Mouse (Mus musculus) MEL (cell line): ENCODE data around the gene Hrh1. TPM values are rescaled to one million over a fixed set of nuclear protein-coding genes. Genes with fewer than 3 reads are reported as not detected.

Experiments
- DNase-seq: peaks from one replicate; pipeline ENCODE4 v3.0.0; 2011; ENCODE audit warnings: low read depth, low spot score
- H3K27ac ChIP-seq: 2 replicates; pipeline ENCODE4 v1.5.1; 2012; ENCODE audit warnings: low read depth, mild to moderate bottlenecking, control low read depth, low read length, moderate library complexity; ENCODE audit not compliant: control insufficient read depth
- H3K27me3 ChIP-seq, 2 experiments: fragments of 150-350 bp in 1 of 2; sonication (generic) in 1 of 2; 2 replicates each; pipeline ENCODE4 v1.6.1; 2012; ENCODE audit warnings: low read length in 2 of 2, mild to moderate bottlenecking in 2 of 2, improper control_type of control experiment in 1 of 2, moderate library complexity in 1 of 2; ENCODE audit not compliant: insufficient read depth in 2 of 2, control insufficient read depth in 1 of 2
- H3K36me3 ChIP-seq, 2 experiments: 2 replicates each; pipeline ENCODE4 v1.6.1; 2012 to 2014; ENCODE audit warnings: low read length in 2 of 2, improper control_type of control experiment in 1 of 2, inconsistent platforms in 1 of 2, mild to moderate bottlenecking in 1 of 2; ENCODE audit not compliant: insufficient read depth in 2 of 2, control insufficient read depth in 1 of 2
- H3K4me1 ChIP-seq, 2 experiments: fragments of 150-350 bp in 1 of 2; sonication (generic) in 1 of 2; 2 replicates each; pipeline ENCODE4 v1.6.1; 2012; ENCODE audit warnings: low read length in 2 of 2, improper control_type of control experiment in 1 of 2, mild to moderate bottlenecking in 1 of 2; ENCODE audit not compliant: insufficient read depth in 2 of 2, control insufficient read depth in 1 of 2
- H3K4me3 ChIP-seq, 2 experiments: fragments of 150-350 bp in 1 of 2; sonication (generic) in 1 of 2; 2 replicates each; pipeline ENCODE4 v1.5.1; 2012; ENCODE audit warnings: low read depth in 2 of 2, low read length in 2 of 2, mild to moderate bottlenecking in 2 of 2, moderate library complexity in 2 of 2, control low read depth in 1 of 2, improper control_type of control experiment in 1 of 2; ENCODE audit not compliant: control insufficient read depth in 1 of 2, insufficient read depth in 1 of 2
- H3K79me2 ChIP-seq: 2 replicates; pipeline ENCODE4 v1.6.1; 2012; ENCODE audit warnings: mild to moderate bottlenecking, low read length, moderate library complexity; ENCODE audit not compliant: control insufficient read depth, poor library complexity, insufficient read depth
- H3K9ac ChIP-seq: 2 replicates; pipeline ENCODE4 v1.6.1; 2012; ENCODE audit warnings: low read depth, mild to moderate bottlenecking, control low read depth, low read length, moderate library complexity; ENCODE audit not compliant: control insufficient read depth, poor library complexity, severe bottlenecking
- H3K9me3 ChIP-seq: fragments of 150-350 bp; sonication (generic); replicated peaks from 2 replicates; pipeline ENCODE4 v1.6.1; 2012; ENCODE audit warnings: mild to moderate bottlenecking, low read length, improper control_type of control experiment, moderate library complexity; ENCODE audit not compliant: insufficient read depth
- BHLHE40 ChIP-seq: IDR thresholded peaks from 2 replicates; pipeline ENCODE4 v1.6.1; 2012; ENCODE audit warnings: low read depth, mild to moderate bottlenecking, inconsistent platforms, low read length, improper control_type of control experiment, borderline replicate concordance
- CHD2 ChIP-seq: IDR thresholded peaks from 2 replicates; pipeline ENCODE4 v1.6.1; 2011; ENCODE audit warnings: low read length, improper control_type of control experiment
- E2F4 ChIP-seq: IDR thresholded peaks from 2 replicates; pipeline ENCODE4 v1.6.1; 2011; ENCODE audit warnings: low read depth, low read length, improper control_type of control experiment, borderline replicate concordance
- ELF1 ChIP-seq: IDR thresholded peaks from 2 replicates; pipeline ENCODE4 v1.6.1; 2014; ENCODE audit warnings: low read depth, mild to moderate bottlenecking, inconsistent platforms, low read length, improper control_type of control experiment, moderate library complexity
- ETS1 ChIP-seq: IDR thresholded peaks from 2 replicates; pipeline ENCODE4 v1.6.1; 2012; ENCODE audit warnings: low read depth, mild to moderate bottlenecking, inconsistent platforms, low read length, improper control_type of control experiment, moderate library complexity
- GABPA ChIP-seq: IDR thresholded peaks from 2 replicates; pipeline ENCODE4 v1.6.1; 2012; ENCODE audit warnings: low read depth, mild to moderate bottlenecking, inconsistent platforms, low read length, improper control_type of control experiment, moderate library complexity
- GATA1 ChIP-seq: IDR thresholded peaks from 2 replicates; pipeline ENCODE4 v1.6.1; 2011; ENCODE audit warnings: low read depth, low read length, improper control_type of control experiment
- HCFC1 ChIP-seq: IDR thresholded peaks from 2 replicates; pipeline ENCODE4 v1.6.1; 2012; ENCODE audit warnings: low read depth, mild to moderate bottlenecking, inconsistent platforms, low read length, improper control_type of control experiment, moderate library complexity
- MAFK ChIP-seq: IDR thresholded peaks from 2 replicates; pipeline ENCODE4 v1.6.1; 2011; ENCODE audit warnings: low read depth, mild to moderate bottlenecking, low read length, improper control_type of control experiment, borderline replicate concordance
- MXI1 ChIP-seq: IDR thresholded peaks from 2 replicates; pipeline ENCODE4 v1.6.1; 2011; ENCODE audit warnings: mild to moderate bottlenecking, low read depth, low read length, improper control_type of control experiment
- MYC ChIP-seq: IDR thresholded peaks from 2 replicates; pipeline ENCODE4 v1.6.1; 2011; ENCODE audit warnings: low read depth, mild to moderate bottlenecking, low read length, improper control_type of control experiment, moderate library complexity
- NELFE ChIP-seq: IDR thresholded peaks from 2 replicates; pipeline ENCODE4 v1.6.1; 2011; ENCODE audit warnings: low read depth, low read length, improper control_type of control experiment
- NRF1 ChIP-seq: IDR thresholded peaks from 2 replicates; pipeline ENCODE4 v1.6.1; 2014; ENCODE audit warnings: low read depth, mild to moderate bottlenecking, inconsistent platforms, low read length, improper control_type of control experiment, moderate library complexity; ENCODE audit not compliant: poor library complexity, insufficient read depth, severe bottlenecking
- POLR2A ChIP-seq, 2 experiments: IDR thresholded peaks; 2 replicates each; pipeline ENCODE4 v1.6.1; 2011 to 2012; ENCODE audit warnings: low read length in 2 of 2, mild to moderate bottlenecking in 2 of 2, control low read depth in 1 of 2, improper control_type of control experiment in 1 of 2, low read depth in 1 of 2, moderate library complexity in 1 of 2; ENCODE audit not compliant: control insufficient read depth in 1 of 2, insufficient read depth in 1 of 2, poor library complexity in 1 of 2
- POLR2AphosphoS2 ChIP-seq: IDR thresholded peaks from 2 replicates; pipeline ENCODE4 v1.6.1; 2011; ENCODE audit warnings: low read length, improper control_type of control experiment
- RAD21 ChIP-seq: IDR thresholded peaks from 2 replicates; pipeline ENCODE4 v1.6.1; 2011; ENCODE audit warnings: mild to moderate bottlenecking, low read depth, low read length, improper control_type of control experiment
- RCOR1 ChIP-seq: IDR thresholded peaks from 2 replicates; pipeline ENCODE4 v1.6.1; 2012; ENCODE audit warnings: low read depth, mild to moderate bottlenecking, inconsistent platforms, low read length, improper control_type of control experiment
- SIN3A ChIP-seq: IDR thresholded peaks from 2 replicates; pipeline ENCODE4 v1.6.1; 2012; ENCODE audit warnings: low read length, improper control_type of control experiment, inconsistent platforms
- SMC3 ChIP-seq: IDR thresholded peaks from 2 replicates; pipeline ENCODE4 v1.6.1; 2011; ENCODE audit warnings: low read depth, low read length, improper control_type of control experiment
- TAL1 ChIP-seq: IDR thresholded peaks from 2 replicates; pipeline ENCODE4 v1.6.1; 2012; ENCODE audit warnings: mild to moderate bottlenecking, inconsistent platforms, low read length, moderate library complexity, mixed read lengths
- TCF12 ChIP-seq: IDR thresholded peaks from 2 replicates; pipeline ENCODE4 v1.6.1; 2014; ENCODE audit warnings: low read depth, mild to moderate bottlenecking, inconsistent platforms, low read length, improper control_type of control experiment, moderate library complexity
- UBTF ChIP-seq: IDR thresholded peaks from 2 replicates; pipeline ENCODE4 v1.6.1; 2012; ENCODE audit warnings: low read depth, mild to moderate bottlenecking, inconsistent platforms, low read length, improper control_type of control experiment, moderate library complexity, borderline replicate concordance; ENCODE audit not compliant: insufficient read depth
- USF2 ChIP-seq, 2 experiments: IDR thresholded peaks; 2 replicates each; pipeline ENCODE4 v1.6.1; 2011 to 2012; ENCODE audit warnings: improper control_type of control experiment in 2 of 2, low read length in 2 of 2, borderline replicate concordance in 1 of 2, inconsistent platforms in 1 of 2, low read depth in 1 of 2, mild to moderate bottlenecking in 1 of 2; ENCODE audit not compliant: insufficient read depth in 1 of 2
- ZKSCAN1 ChIP-seq: IDR thresholded peaks from 2 replicates; pipeline ENCODE4 v1.6.1; 2012; ENCODE audit warnings: low read depth, mild to moderate bottlenecking, inconsistent platforms, low read length, improper control_type of control experiment, moderate library complexity
- ZNF384 ChIP-seq: IDR thresholded peaks from 2 replicates; pipeline ENCODE4 v1.6.1; 2012; ENCODE audit warnings: low read depth, mild to moderate bottlenecking, inconsistent platforms, low read length, improper control_type of control experiment
- polyA plus RNA-seq, 2 experiments: library from polyadenylated mRNA; stranded (reverse) in 1 of 2; unstranded in 1 of 2; fragments of >175 nt in 1 of 2; fragments of >200 nt in 1 of 2; gene quantifications; 2 replicates each; pipeline versions ENCODE4 v1.2.1 to v1.2.4; 2012; ENCODE audit warnings: low replicate concordance in 2 of 2, low read depth in 1 of 2; ENCODE audit not compliant: insufficient read length in 2 of 2, insufficient read depth in 1 of 2, missing spikeins in 1 of 2
- total RNA-seq: library from RNA; depleted of rRNA; stranded (reverse); fragments of 300-350 nt; gene quantifications from 2 replicates; pipeline ENCODE4 v1.2.3, GENCODE M21; 2012

Gene Hrh1
- total and polyA plus RNA-seq, 3 experiments: not detected

DNA sequence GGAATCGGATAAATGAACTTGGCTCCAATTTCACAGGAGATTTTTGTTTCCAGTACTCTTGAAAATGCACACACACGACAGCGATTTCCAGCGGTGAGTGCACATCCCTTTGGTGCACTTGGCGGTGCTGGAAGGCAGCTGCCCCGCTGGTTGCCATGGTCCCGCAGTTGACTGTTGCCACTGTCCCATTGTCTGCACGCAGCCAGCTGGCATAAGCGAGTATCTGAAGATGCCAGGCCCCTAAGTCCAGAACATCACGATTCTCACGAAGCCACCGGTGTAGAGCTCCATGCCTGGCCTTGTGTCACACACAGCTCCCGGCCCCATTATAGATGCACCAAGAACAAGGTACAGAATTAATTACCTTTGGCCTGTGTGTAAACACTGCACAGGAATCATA, 29.9 kb downstream of the Hrh1 start:
- no peaks in the 10 kb centered on the region for H3K79me2 ChIP-seq
- no peak for DNase-seq
- H3K4me3 ChIP-seq: no peak overlapping the region
- no peak overlapping the region for H3K9ac ChIP-seq
- no peaks in the 10 kb centered on the region for H3K27me3 ChIP-seq
- TF ChIP-seq RAD21 (no peak), MXI1 (no peak), NELFE (no peak), GABPA (no peak), ZKSCAN1 (no peak), BHLHE40 (no peak), ZNF384 (no peak), CHD2 (no peak), UBTF (no peak), NRF1 (no peak), POLR2A (IDR thresholded peaks at IDR 0.05; ENCODE audit: control insufficient read depth in 1 of 2, insufficient read depth in 1 of 2, low read depth in 1 of 2, low read length in 2 of 2, poor library complexity in 1 of 2) (no peak), RCOR1 (no peak), USF2 (IDR thresholded peaks at IDR 0.05; ENCODE audit: borderline replicate concordance in 1 of 2, insufficient read depth in 1 of 2, low read depth in 1 of 2, low read length in 2 of 2) (no peak), POLR2AphosphoS2 (no peak), HCFC1 (no peak), GATA1 (no peak), E2F4 (no peak), SIN3A (no peak)
- TF ChIP-seq, all 39 proteins: peak for 0
- Histone ChIP-seq H3K36me3 (no peaks in the 10 kb centered on the region), H3K4me1 (no peaks in the 10 kb centered on the region), H3K9me3 (no peaks in the 10 kb centered on the region; the same call in 1 of the 2 replicates), H3K27ac (no peak overlapping the region)

DNA sequence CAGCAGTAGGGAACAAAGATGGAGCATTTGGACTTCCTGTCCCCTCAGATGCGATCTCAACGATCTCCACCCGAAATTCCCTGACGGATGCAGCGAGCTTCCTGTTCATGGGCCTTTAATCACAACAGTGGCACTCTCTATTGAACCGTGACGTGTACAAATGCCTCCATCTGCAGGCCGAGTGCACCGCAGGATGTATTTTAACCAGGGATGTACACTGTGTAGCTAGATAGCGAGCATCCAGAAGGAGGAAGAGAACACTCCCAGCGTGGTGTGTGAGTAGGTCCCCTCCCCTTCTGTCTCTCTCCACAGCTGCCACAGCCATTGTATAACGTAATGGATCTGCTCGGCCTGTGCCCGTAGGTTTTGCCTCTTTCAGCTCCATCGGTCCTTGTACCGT, 31.1 kb downstream of the Hrh1 start:
- Histone ChIP-seq H3K27ac (no peak overlapping the region), H3K9ac (no peak overlapping the region)
- TF ChIP-seq ELF1 (no peak), ETS1 (no peak), MYC (no peak), HCFC1 (no peak), MAFK (no peak), SIN3A (no peak), TAL1 (no peak), ZNF384 (no peak), SMC3 (no peak), RAD21 (no peak), USF2 (IDR thresholded peaks at IDR 0.05; ENCODE audit: borderline replicate concordance in 1 of 2, insufficient read depth in 1 of 2, low read depth in 1 of 2, low read length in 2 of 2) (no peak), TCF12 (no peak), GABPA (no peak), POLR2A (IDR thresholded peaks at IDR 0.05; ENCODE audit: control insufficient read depth in 1 of 2, insufficient read depth in 1 of 2, low read depth in 1 of 2, low read length in 2 of 2, poor library complexity in 1 of 2) (no peak), NELFE (no peak)

More for the DNA sequence above, 31.1 kb downstream of the Hrh1 start:
- no peaks in the 10 kb centered on the region for H3K4me1 ChIP-seq
- DNase-seq: no peak
- H3K79me2 ChIP-seq: no peaks in the 10 kb centered on the region
- H3K4me3 ChIP-seq: no peak overlapping the region
- H3K9me3 ChIP-seq: no peaks in the 10 kb centered on the region
- H3K36me3 ChIP-seq: no peaks in the 10 kb centered on the region
- H3K27me3 ChIP-seq: no peaks in the 10 kb centered on the region
